Mouse (Mus musculus) brain, adult 2 months (tissue): ENCODE results near the gene Xndc1.
"Not testable (repeated sequence)": the region's sequence is repeated elsewhere in the genome, so short reads cannot be mapped to it uniquely, and the experiment has no call there.

Experiments used
- DNase-seq: peaks from one replicate; pipeline ENCODE4 v3.0.0; 2011; ENCODE audit warnings: low read depth, low spot score

The Xndc1 gene

GRCm38 (mm10) chr7:102065046-102065891 lies at the start of gene Xndc1, which contains the start of the genes Rnf121 and Xntrpc:
Gene Xndc1 (plus strand): TSS chr7:102065511.
Gene Rnf121 (minus strand): TSS chr7:102065469.
Gene Xntrpc (plus strand): TSS chr7:102065713.
- DNase-seq: peak; percentile 98

- no peak for DNase-seq
Observed at GRCm38 (mm10) chr7:102016936-102017335, 48.4 kb upstream of the Xndc1 start.

- no peak for DNase-seq
Observed at GRCm38 (mm10) chr7:102017452-102017851, 47.9 kb upstream of the Xndc1 start.

- no peak for DNase-seq
Observed at GRCm38 (mm10) chr7:102018034-102018433, 47.3 kb upstream of the Xndc1 start.

- no peak for DNase-seq
Observed at GRCm38 (mm10) chr7:102018590-102018989, 46.7 kb upstream of the Xndc1 start, which contains the start of gene Il18bp. Gene Il18bp (minus strand): TSS chr7:102018690.

- no peak for DNase-seq
Observed at GRCm38 (mm10) chr7:102019362-102019761, 45.9 kb upstream of the Xndc1 start.

- not testable (repeated sequence) for DNase-seq
Observed at GRCm38 (mm10) chr7:102020934-102021333, 44.4 kb upstream of the Xndc1 start.

GRCm38 (mm10) chr7:102023821-102024220 lies 41.5 kb upstream of the Xndc1 start:
- DNase-seq: peak; percentile 61

GRCm38 (mm10) chr7:102025187-102026119 lies 39.9 kb upstream of the Xndc1 start:
- DNase-seq: no peak

GRCm38 (mm10) chr7:102034904-102035303 lies 30.4 kb upstream of the Xndc1 start:
- DNase-seq: peak; percentile 57

- no peak for DNase-seq
Observed at GRCm38 (mm10) chr7:102035534-102035933, 29.8 kb upstream of the Xndc1 start.

GRCm38 (mm10) chr7:102037318-102037717 lies 28.0 kb upstream of the Xndc1 start:
- DNase-seq: peak; percentile 52

- DNase-seq: no peak
Observed at GRCm38 (mm10) chr7:102042314-102042713, 23.0 kb upstream of the Xndc1 start.

GRCm38 (mm10) chr7:102048524-102048923 lies 16.8 kb upstream of the Xndc1 start:
- DNase-seq: not testable (repeated sequence)

GRCm38 (mm10) chr7:102061353-102061752 lies 4.0 kb upstream of the Xndc1 start:
- DNase-seq: no peak

- DNase-seq: no peak
Observed at GRCm38 (mm10) chr7:102062203-102062602, 3.1 kb upstream of the Xndc1 start.

- DNase-seq: no peak
Observed at GRCm38 (mm10) chr7:102063891-102064290, 1.4 kb upstream of the Xndc1 start.

GRCm38 (mm10) chr7:102064655-102065045 lies 661 bp upstream of the Xndc1 start:
- no peak for DNase-seq

- no peak for DNase-seq
Observed at GRCm38 (mm10) chr7:102066363-102066762, 1.1 kb downstream of the Xndc1 start.

GRCm38 (mm10) chr7:102076714-102077296 lies 11.5 kb downstream of the Xndc1 start:
- DNase-seq: peak; percentile 46

GRCm38 (mm10) chr7:102078517-102078916 lies 13.2 kb downstream of the Xndc1 start:
- peak; percentile 62 for DNase-seq

- no peak for DNase-seq
Observed at GRCm38 (mm10) chr7:102080311-102080710, 15.0 kb downstream of the Xndc1 start.
